Mouse (Mus musculus) large intestine, adult 2 months (tissue): ENCODE results near the gene Tmem170b. TPM values are rescaled to one million over a fixed set of nuclear protein-coding genes. Genes with fewer than 3 reads are reported as not detected.

Experiments
- polyA plus RNA-seq: library from polyadenylated mRNA; depleted of rRNA; stranded (reverse); fragments of >200 nt; gene quantifications from 2 replicates; pipeline ENCODE4 v1.2.3, GENCODE M21; 2012; rRNA removed

Gene Tmem170b
- polyA plus RNA-seq, 1 experiment, result 2.0 TPM

Other genes starting within 250 kb of the Tmem170b start
- gene Nedd9, start 118.5 kb upstream of the Tmem170b start, polyA plus RNA-seq, result 13.7 and 27.0 TPM in 2 replicates
- gene Adtrp, start 241.8 kb downstream of the Tmem170b start, polyA plus RNA-seq, result 72.3 and 102 TPM in 2 replicates